Mouse (Mus musculus): Measurements from ENCODE around the gene Scp2.

DNA sequence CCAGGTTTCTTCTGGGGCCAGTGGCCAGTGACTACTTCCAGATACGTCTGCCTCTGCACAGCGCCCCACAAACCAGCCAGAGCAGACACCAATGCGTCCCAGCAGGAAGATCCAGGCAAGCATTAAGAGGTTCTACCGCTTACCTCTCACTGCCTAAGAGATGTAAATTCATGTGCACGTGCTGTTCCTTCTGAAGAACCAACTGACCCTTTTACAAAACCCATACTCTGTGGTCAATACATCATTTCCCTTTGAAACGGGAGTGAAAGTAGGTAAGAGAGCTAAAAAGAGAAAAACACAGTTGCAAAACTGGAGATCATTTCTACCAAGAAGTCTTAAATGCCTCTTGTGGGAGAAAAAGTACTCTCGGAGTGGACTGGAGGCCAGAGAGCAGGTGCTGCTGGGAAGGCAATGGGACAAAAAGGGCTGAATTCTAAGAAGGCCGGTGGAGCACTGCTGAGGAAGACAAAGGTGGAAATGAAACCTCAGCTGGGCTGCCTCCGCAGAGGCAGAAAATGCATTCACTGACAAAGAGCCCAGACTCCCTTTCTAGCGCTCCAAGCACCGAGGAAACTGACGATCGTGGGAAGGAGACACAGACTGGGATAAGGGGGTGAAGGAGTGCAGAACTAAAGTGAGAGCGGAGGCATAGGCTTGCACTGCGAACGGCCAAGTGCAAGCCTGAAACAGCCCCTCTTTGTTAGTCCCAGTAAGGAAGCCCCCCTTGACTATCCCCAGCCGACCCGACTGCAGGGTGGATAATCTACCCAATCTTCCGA lies 85.0 kb downstream of the Scp2 start:
- TF ChIP-seq ZC3H11A (IDR thresholded peaks at IDR 0.05; ENCODE audit: borderline replicate concordance, low read depth, low read length), result no peak
- TF ChIP-seq ZNF384 (IDR thresholded peaks at IDR 0.05; ENCODE audit: low read depth, low read length), result no peak
- TF ChIP-seq HCFC1 (IDR thresholded peaks at IDR 0.05; ENCODE audit: borderline replicate concordance, insufficient read depth, low read length), result no peak

Measured in ES-E14 (cell line).